Mouse (Mus musculus) thymus, postnatal 4 days (tissue): Measurements from ENCODE around the gene Gm28372.
A peak's percentile ranks its signal among the peaks of the same experiment; 100 is the strongest.

Experiments used
- DNase-seq: peaks from one replicate; pipeline ENCODE4 v3.0.0; 2021

Gm28372 gene

GRCm38 (mm10) chr2:130412775-130413174, 7.7 kb downstream of the Gm28372 start:
- DNase-seq = no peak

GRCm38 (mm10) chr2:130414094-130414856, 9.2 kb downstream of the Gm28372 start:
- peak; percentile 45 for DNase-seq

- DNase-seq = peak; percentile 20
Measured at GRCm38 (mm10) chr2:130421781-130422620, 17.0 kb downstream of the Gm28372 start.

GRCm38 (mm10) chr2:130423397-130424125, 18.5 kb downstream of the Gm28372 start:
- DNase-seq = peak; percentile 90

- peak; percentile 94 for DNase-seq
Measured at GRCm38 (mm10) chr2:130424126-130424853, 19.3 kb downstream of the Gm28372 start, which contains the start of the genes Vps16 and Pced1a. Vps16 (plus strand) TSS chr2:130424339. Pced1a (minus strand) TSS chr2:130424701.

GRCm38 (mm10) chr2:130425112-130425511, 20.1 kb downstream of the Gm28372 start:
- no peak for DNase-seq

- DNase-seq = no peak
Measured at GRCm38 (mm10) chr2:130429851-130430250, 24.8 kb downstream of the Gm28372 start.

GRCm38 (mm10) chr2:130430484-130430883, 25.4 kb downstream of the Gm28372 start:
- DNase-seq = no peak

- no peak for DNase-seq
Measured at GRCm38 (mm10) chr2:130432157-130432556, 27.1 kb downstream of the Gm28372 start.

- DNase-seq = peak; percentile 62
Measured at GRCm38 (mm10) chr2:130433152-130433551, 28.1 kb downstream of the Gm28372 start.

GRCm38 (mm10) chr2:130436769-130437168, 31.7 kb downstream of the Gm28372 start:
- DNase-seq = no peak

- DNase-seq = no peak
Measured at GRCm38 (mm10) chr2:130438861-130439260, 33.8 kb downstream of the Gm28372 start.

GRCm38 (mm10) chr2:130439840-130440480, 34.9 kb downstream of the Gm28372 start:
- no peak for DNase-seq

GRCm38 (mm10) chr2:130442162-130442561, 37.1 kb downstream of the Gm28372 start:
- no peak for DNase-seq

- no peak for DNase-seq
Measured at GRCm38 (mm10) chr2:130448449-130448848, 43.4 kb downstream of the Gm28372 start.

- DNase-seq = peak; percentile 16
Measured at GRCm38 (mm10) chr2:130449021-130449793, 44.2 kb downstream of the Gm28372 start.

GRCm38 (mm10) chr2:130449794-130450433, 44.9 kb downstream of the Gm28372 start, which contains the start of gene Ptpra:
Ptpra (plus strand) TSS chr2:130450278.
- DNase-seq = peak; percentile 95

GRCm38 (mm10) chr2:130450434-130450796, 45.4 kb downstream of the Gm28372 start:
- DNase-seq = peak; percentile 82

- DNase-seq = no peak
Measured at GRCm38 (mm10) chr2:130451086-130451726, 46.2 kb downstream of the Gm28372 start.

GRCm38 (mm10) chr2:130451727-130452090, 46.7 kb downstream of the Gm28372 start:
- no peak for DNase-seq
